Mouse (Mus musculus) left cerebral cortex, adult 9 months (tissue): ENCODE measurements around the gene Olfr1037.
"Not testable (repeated sequence)": the region's sequence is repeated elsewhere in the genome, so short reads cannot be mapped to it uniquely, and the experiment has no call there.

Experiments used
- DNase-seq, 2 experiments: peaks; one replicate each; pipeline ENCODE4 v3.0.0; 2022; ENCODE audit warnings: low spot score in 2 of 2

Olfr1037 gene

GRCm38 (mm10) chr2:86087285-86087684, at the start of gene Olfr1037:
Gene Olfr1037 (minus strand): TSS chr2:86087385.
- DNase-seq, result no peak

DNA sequence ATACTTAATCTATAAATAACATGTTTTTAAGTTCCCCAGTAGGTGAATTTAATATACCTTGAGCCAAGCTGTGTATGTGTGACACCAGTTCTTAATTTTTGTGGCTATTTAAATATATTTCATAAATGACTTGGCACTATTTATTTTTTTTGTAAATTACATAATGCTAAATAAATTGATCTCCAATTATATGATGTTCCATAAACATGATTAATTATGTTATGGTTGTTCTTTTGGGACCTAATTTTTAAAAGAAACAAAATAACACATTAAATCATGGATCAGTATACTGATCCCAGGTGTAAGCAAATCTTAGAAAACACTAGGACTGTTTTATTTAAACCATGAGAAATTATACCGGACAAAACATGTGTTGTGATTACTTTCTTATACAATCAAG, 48.6 kb upstream of the Olfr1037 start, which contains the start of gene Olfr1039:
TSS of gene Olfr1039 (minus strand) at position 101 of the 400 bp plus-strand sequence.
- DNase-seq, result no peak

DNA sequence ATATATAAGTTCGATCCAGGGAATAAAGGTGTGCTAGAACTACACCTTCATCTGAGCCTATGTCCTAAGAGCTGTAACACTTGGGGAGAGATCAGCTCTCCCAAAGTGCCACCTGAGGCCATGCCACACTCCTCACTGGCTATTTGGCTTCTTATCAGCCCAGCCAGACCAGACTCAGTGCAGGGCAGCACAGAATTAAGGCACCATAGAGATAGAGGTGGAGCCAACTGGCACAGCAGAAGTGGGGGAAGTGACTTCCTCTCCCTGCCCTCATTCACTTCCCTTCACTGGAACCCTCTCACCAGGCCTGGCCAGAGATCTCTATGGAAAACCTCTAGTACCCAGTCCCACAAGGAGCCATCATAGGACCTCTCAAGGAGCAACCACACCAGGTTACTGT, 6.7 kb downstream of the Olfr1037 start:
- DNase-seq, result not testable (repeated sequence)

DNA sequence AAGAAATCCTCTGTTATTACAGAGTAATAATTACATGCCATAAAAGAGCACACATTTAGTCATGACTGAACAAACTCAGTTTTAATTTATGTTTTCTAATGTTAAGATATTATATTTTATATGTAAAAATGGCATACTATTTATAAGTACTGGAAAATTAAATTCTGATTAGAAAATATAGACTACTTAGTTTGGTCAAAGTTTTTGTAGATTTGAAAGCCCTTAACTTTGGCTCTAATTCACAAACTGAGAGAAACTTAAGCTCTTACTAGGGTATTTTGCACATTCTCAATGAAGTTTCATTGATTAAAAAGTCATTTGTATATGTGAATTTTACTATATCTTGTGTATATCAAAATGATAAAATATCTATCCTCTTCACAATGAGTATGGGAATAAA, 13.5 kb downstream of the Olfr1037 start, which contains the start of gene Olfr1036:
TSS of gene Olfr1036 (plus strand) at position 301 of the 400 bp plus-strand sequence.
- not testable (repeated sequence) for DNase-seq

GRCm38 (mm10) chr2:86070189-86070588, 17.0 kb downstream of the Olfr1037 start:
- no peak for DNase-seq

DNA sequence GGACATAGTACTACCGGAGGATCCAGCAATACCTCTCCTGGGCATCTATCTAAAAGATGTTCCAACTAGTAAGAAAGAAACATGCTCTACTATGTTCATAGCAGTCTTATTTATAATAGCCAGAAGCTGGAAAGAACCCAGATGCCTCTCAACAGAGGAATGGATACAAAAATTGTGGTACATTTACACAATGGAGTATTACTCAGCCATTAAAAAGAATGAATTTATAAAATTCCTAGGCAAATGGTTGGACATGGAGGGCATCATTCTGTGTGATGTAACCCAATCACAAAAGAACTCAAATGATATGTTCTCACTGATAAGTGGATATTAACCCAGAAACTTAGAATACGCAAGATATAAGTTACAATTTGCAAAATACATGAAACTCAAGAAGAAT, 23.4 kb downstream of the Olfr1037 start:
- DNase-seq, result not testable (repeated sequence)

DNA sequence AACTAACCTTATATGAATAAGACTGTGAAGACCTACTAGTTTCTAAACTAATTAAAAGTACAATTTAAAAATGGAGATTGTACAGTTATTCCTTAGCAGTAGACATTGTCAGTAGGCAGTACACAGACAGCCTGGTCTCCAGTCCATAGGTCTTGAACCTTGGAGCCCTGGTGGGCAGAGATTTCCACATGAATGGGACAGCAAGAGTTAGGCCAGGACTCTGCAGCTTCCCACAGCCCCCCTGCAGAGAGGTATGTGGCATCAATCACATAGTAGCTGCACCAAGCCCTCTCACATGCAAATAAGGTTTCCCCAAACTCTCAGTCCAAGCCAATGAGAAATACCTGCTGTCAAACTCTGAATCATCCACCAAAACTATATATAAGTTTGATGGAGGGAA, 36.4 kb downstream of the Olfr1037 start:
- not testable (repeated sequence) for DNase-seq

GRCm38 (mm10) chr2:86045561-86045960, 41.6 kb downstream of the Olfr1037 start, which contains the start of gene Olfr1034:
Gene Olfr1034 (plus strand): TSS chr2:86045861.
- no peak for DNase-seq
